ENCODE assay signal across 8 mouse cellular contexts in the genomic region with DNA sequence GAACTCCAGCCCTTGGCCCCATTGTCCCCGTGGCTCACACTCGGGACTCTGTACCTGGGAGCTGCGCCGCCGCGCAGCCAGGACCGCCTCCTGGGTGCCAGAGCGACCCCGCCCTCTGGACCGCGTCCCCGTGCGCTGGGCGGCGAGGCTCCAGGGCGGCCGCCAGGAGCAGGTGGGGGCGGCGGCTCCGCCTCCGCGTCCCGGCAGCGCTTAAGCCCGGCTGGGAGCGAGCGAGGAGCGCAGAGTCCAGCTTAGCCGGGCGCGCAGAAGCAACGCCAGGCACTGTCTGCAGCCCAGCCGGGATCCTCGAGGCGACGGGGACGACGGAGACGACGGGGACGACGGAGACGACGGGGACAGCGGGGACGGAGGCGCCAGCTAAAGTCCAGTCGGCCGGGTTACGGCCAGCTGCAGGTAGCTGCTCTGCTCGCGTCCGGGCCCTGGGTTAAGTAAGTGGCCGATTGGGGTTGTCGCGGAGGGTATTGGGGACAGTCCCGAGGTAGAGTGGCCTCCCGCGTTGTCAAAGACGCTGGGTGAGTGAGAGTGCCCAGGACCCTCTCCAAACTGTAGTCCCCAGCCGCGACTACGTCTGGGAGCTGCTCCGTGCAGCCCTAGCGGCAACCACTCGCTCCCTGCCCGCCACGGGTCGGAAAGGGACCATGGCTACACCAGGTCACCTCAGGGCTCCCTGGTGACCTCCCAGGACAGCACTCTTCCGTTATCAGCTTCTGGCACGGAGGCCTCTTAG. TPM values are rescaled to one million over a fixed set of nuclear protein-coding genes. Genes with fewer than 3 reads are reported as not detected.
DNase-seq lines count a peak whose midpoint lies in the region; ATAC-seq lines count a peak whose summit lies in the region.

A gene (plus strand): TSS at position 157 of the 748 bp plus-strand sequence.

- DNase-seq in adrenal gland, adult (ENCODE audit: inconsistent age in 2 of 2, low spot score in 1 of 2) = peak; percentile 78 to 87
- DNase-seq in cerebellum, adult 9-11 months = peak; percentile 82
- DNase-seq in gastrocnemius, postnatal 10 days = peak; percentile 64
- DNase-seq in left cerebral cortex, postnatal 10 days (ENCODE audit: extremely low spot score in 1 of 2, low spot score in 2 of 2) = peak; percentile 11 to 65
- DNase-seq in right cerebral cortex, postnatal 4 days = peak; percentile 52
- no peak for DNase-seq in adipocyte (ENCODE audit: low spot score)

- peak within 1 kb of the TSS; percentile 66 for H3K4me3 ChIP-seq in hindbrain, embryonic 16.5 days (ENCODE audit: low read length)

- peak within 1 kb of the TSS; percentile 80 for H3K9ac ChIP-seq in hindbrain, embryonic 16.5 days (ENCODE audit: low read depth, low read length)

- peak within 1 kb of the TSS; percentile 19; the same call in 1 of the 2 replicates for H3K27ac ChIP-seq in hindbrain, embryonic 16.5 days (ENCODE audit: low read depth, low read length)

- H3K4me2 ChIP-seq in hindbrain, embryonic 16.5 days (ENCODE audit: low read length) = peak within 1 kb of the TSS; percentile 88

- no peaks in the 10 kb centered on the region for H3K9me3 ChIP-seq in hindbrain, embryonic 16.5 days (ENCODE audit: control insufficient read depth, low read length)

- under 1% methylated on average over 57 of the region's 71 CpGs for WGBS in hindbrain, embryonic 16.5 days

- ATAC-seq in hindbrain, embryonic 16.5 days = peak; percentile 82
- ATAC-seq in megakaryocyte progenitor cell, adult 5-6 weeks (replicated peaks; ENCODE audit: poor library complexity) = peak; percentile 44; the same call in 1 of the 2 replicates

- H3K4me1 ChIP-seq in hindbrain, embryonic 16.5 days (ENCODE audit: control insufficient read depth, insufficient read depth, low read depth, low read length) = peaks cover 23% of the 10 kb centered on the region

- intact Hi-C loops in left cerebral cortex, postnatal 10 days (cut with DNase I) = loop anchor here (5.0 kb wide), 2 partner anchors 32 to 43 kb away; no protein-coding TSS in a partner anchor

- H3K27me3 ChIP-seq in hindbrain, embryonic 16.5 days (replicated peaks; ENCODE audit: control insufficient read depth, insufficient read depth, low read length) = no peaks in the 10 kb centered on the region

- H3K36me3 ChIP-seq in hindbrain, embryonic 16.5 days (ENCODE audit: control insufficient read depth, insufficient read depth, low read length) = no peaks in the 10 kb centered on the region

RNA-seq across cellular contexts. Expression of the gene that starts here (rescaled TPM):
- 10 to 100 TPM in 1 of 2 experiments, 1 to 10 TPM in 1; 9.7 to 10.4 TPM for total RNA-seq in gastrocnemius, postnatal 10 days (2021)
- polyA plus RNA-seq in hindbrain, embryonic 16.5 days (2015; fragmentation: Nextera tagmentation; extraction: Ambion mirVana) = 2.3 and 2.5 TPM in 2 replicates
- total RNA-seq in left cerebral cortex, postnatal 10 days (2021) = 10 to 100 TPM; 23.2 to 33.3 TPM
- not detected in 2 replicates for total RNA-seq in megakaryocyte progenitor cell, adult 5-6 weeks (2015)
- not detected in 2 replicates for total RNA-seq in megakaryocyte progenitor cell, adult 5-6 weeks (2017)

Comparison
In these comparisons a context has a peak if more than half of its experiments do, and no peak if none do; other contexts are left out.
1. RNA of the gene that starts here (total RNA-seq): 23.2 to 33.3 TPM in left cerebral cortex, postnatal 10 days and 9.7 to 10.4 TPM in gastrocnemius, postnatal 10 days; not detected in megakaryocyte progenitor cell, adult 5-6 weeks; every median in the first group is over 10 times any median in the second.
2. Peak in ATAC-seq in megakaryocyte progenitor cell, adult 5-6 weeks; RNA of the gene not detected or under 1 TPM.